Mouse (Mus musculus): ENCODE results near the gene Zfp599. TPM values are rescaled to one million over a fixed set of nuclear protein-coding genes. Genes with fewer than 3 reads are reported as not detected.

The Zfp599 gene
- polyA plus RNA-seq (2017; shearing (Covaris generic)): 7.4 TPM

GRCm38 (mm10) chr9:22259184-22260091, at the start of gene Zfp599:
Gene Zfp599 (minus strand): TSS chr9:22259895.

GRCm38 (mm10) chr9:22307156-22307919, 47.6 kb upstream of the Zfp599 start, which contains the start of gene Zfp810:
Gene Zfp810 (minus strand): TSS chr9:22307648.

DNA sequence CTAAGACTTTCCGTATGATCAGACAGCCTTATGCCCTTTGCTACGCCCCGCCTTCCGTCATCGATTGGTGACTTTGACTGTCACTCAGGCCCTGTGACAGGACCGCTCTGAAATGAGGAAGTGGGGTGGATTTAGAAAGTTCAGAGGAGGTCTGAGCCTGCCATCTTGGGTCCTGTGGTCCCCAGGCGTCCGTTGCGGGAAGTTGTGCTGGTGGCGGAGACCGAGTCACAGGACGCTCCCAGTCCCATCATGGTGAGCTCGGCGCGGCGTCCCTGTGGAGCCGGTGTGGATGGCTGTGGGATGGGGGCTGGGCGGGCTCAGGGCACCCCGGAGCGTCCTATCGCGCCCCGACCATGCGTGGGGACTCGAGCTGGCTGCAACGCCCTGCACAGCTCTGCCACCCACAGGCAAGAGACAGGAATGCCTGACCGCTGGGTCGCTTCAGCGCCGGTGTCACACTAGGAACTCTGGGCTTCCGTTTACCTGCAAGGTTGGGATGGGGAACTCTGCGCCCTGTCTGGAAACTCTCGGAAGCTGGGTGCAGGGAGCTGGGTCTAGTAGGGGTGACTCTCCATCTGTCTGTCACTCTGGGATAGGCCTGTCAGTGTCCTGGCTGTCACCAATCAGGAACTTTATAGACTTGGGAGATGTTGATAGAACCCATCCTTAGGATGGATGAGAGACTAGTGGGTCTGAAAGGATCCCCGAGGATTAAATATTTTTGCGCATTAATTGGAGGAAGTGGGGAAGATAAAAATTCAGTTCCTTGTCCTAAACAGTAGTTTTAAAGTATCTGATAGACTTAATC, 33.9 kb downstream of the Zfp599 start, which contains the start of gene Zfp809:
TSS of gene Zfp809 (plus strand) at position 134 of the 808 bp plus-strand sequence.

Other genes with a start within 250 kb of the Zfp599 start
- not detected for gene Elavl3, start 207.9 kb downstream of the Zfp599 start, polyA plus RNA-seq (2017; shearing (Covaris generic))
- gene Gm49318, start 188.6 kb downstream of the Zfp599 start, polyA plus RNA-seq (2017; shearing (Covaris generic)): not detected
- 8.2 TPM for gene Zfp653, start 188.5 kb downstream of the Zfp599 start, polyA plus RNA-seq (2017; shearing (Covaris generic))
- gene Ecsit, start 174.5 kb downstream of the Zfp599 start, polyA plus RNA-seq (2017; shearing (Covaris generic)): 50.8 TPM
- not detected for gene Cnn1, start 160.7 kb downstream of the Zfp599 start, polyA plus RNA-seq (2017; shearing (Covaris generic))
- gene Elof1, start 142.7 kb downstream of the Zfp599 start, polyA plus RNA-seq (2017; shearing (Covaris generic)): 93.2 TPM
- 253 TPM for gene Acp5, start 124.2 kb downstream of the Zfp599 start, polyA plus RNA-seq (2017; shearing (Covaris generic))
- 45.4 TPM for gene Pigyl, start 103.0 kb downstream of the Zfp599 start, polyA plus RNA-seq (2017; shearing (Covaris generic))
- not detected for gene Zfp872, start 71.8 kb downstream of the Zfp599 start, polyA plus RNA-seq (2017; shearing (Covaris generic))
- gene Zfp809, start 34.2 kb downstream of the Zfp599 start, polyA plus RNA-seq (2017; shearing (Covaris generic)): 55.7 TPM
- gene Zfp810, start 47.8 kb upstream of the Zfp599 start, polyA plus RNA-seq (2017; shearing (Covaris generic)): 18.0 TPM
- gene Anln, start 129.3 kb upstream of the Zfp599 start, polyA plus RNA-seq (2017; shearing (Covaris generic)): 1.5 TPM
- 1.0 TPM for gene 9530077C05Rik, start 151.6 kb upstream of the Zfp599 start, polyA plus RNA-seq (2017; shearing (Covaris generic))
- gene Gm17545, start 194.4 kb upstream of the Zfp599 start, polyA plus RNA-seq (2017; shearing (Covaris generic)): not detected
- 33.3 TPM for gene Rp9, start 209.8 kb upstream of the Zfp599 start, polyA plus RNA-seq (2017; shearing (Covaris generic))
- gene Bbs9, start 215.8 kb upstream of the Zfp599 start, polyA plus RNA-seq (2017; shearing (Covaris generic)): 19.1 TPM